Comparison of ENCODE assay signal across 18 mouse cellular contexts in the genomic region with DNA sequence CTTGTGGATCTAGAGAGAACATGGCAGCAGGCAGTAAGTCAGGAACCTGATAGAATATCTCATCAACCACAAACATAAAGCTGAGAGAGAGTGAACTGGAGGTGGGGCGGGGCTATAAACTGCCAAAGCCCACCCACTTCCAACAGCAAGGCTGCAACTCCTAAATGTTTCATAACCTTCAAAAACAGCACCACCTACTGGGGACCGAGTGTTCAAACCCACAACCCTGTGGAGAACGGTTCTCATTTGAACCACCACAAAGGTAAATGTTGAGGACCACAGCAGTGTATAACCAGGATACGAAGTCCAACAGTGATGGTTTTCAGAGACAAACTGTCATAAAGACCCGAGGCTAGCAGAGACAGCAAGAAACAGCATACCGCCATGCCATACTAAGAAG.
DNase-seq lines count a peak whose midpoint lies in the region; ATAC-seq and TF ChIP-seq lines count a peak whose summit lies in the region.
"Had no signal": no experiment of that assay in that cellular context is flagged by ENCODE, and none has a peak within 500 bp of the region (broad histone marks: within the 10 kb centered on the region; RNA-seq: fewer than 3 reads in every experiment).

No protein-coding gene starts in this region.

- 96% methylated on average over 6 of the region's 6 CpGs for WGBS in kidney, postnatal 0 days

- ATAC-seq in kidney, postnatal 0 days (replicated peaks; ENCODE audit: low FRiP score, low read depth): no peak
- ATAC-seq: hindbrain, embryonic 16.5 days had no signal

- no peak for DNase-seq in kidney, postnatal 0 days (ENCODE audit: low spot score)
- no peak for DNase-seq in kidney, postnatal 4 days
- peak; percentile 12 for DNase-seq in ES-CJ7 (ENCODE audit: low read depth, low spot score)
- peak; percentile 50 for DNase-seq in ZHBTc4 (ENCODE audit: low read depth, low spot score)
- DNase-seq in spleen, adult 12 weeks (ENCODE audit: low spot score): no peak
- no peak for DNase-seq in thymus, postnatal 0 days (ENCODE audit: low spot score)
- DNase-seq: adrenal gland, postnatal 10 days; cerebellum, adult 11 months; cerebellum, adult 9-10 months; cerebellum, postnatal 25 days; gastrocnemius, postnatal 10 days; heart, postnatal 36 days; kidney, adult 11 months had no signal

- no peaks in the 10 kb centered on the region for H3K27me3 ChIP-seq in kidney, postnatal 0 days (ENCODE audit: insufficient read depth, low read length)
- no peaks in the 10 kb centered on the region for H3K27me3 ChIP-seq in E14TG2a.4 (ENCODE audit: insufficient read depth, low read length)
- H3K27me3 ChIP-seq: embryonic facial prominence, embryonic 13.5 days; forebrain, embryonic 12.5 days; heart, embryonic 13.5 days had no signal

- H3K9ac ChIP-seq in kidney, postnatal 0 days (ENCODE audit: low read depth, low read length): no peak overlapping the region
- H3K9ac ChIP-seq: embryonic facial prominence, embryonic 13.5 days; forebrain, embryonic 12.5 days; heart, embryonic 13.5 days had no signal

- H3K4me2 ChIP-seq in kidney, postnatal 0 days (ENCODE audit: low read length): no peak overlapping the region
- H3K4me2 ChIP-seq: embryonic facial prominence, embryonic 13.5 days; forebrain, embryonic 12.5 days; heart, embryonic 13.5 days had no signal

- H3K27ac ChIP-seq in kidney, postnatal 0 days: no peak overlapping the region
- H3K27ac ChIP-seq: embryonic facial prominence, embryonic 13.5 days; forebrain, embryonic 12.5 days; heart, embryonic 13.5 days had no signal

- TF ChIP-seq CTCF in kidney, postnatal 0 days (IDR thresholded peaks at IDR 0.05; ENCODE audit: low read depth): peak; percentile 11; the same call in 1 of the 2 replicates
- 0 out of 2 replicates have a peak, but pooled peaks have one; percentile 28 for TF ChIP-seq CTCF in E14TG2a.4 (conservative IDR thresholded peaks at IDR 0.05; ENCODE audit: low read length)

- H3K36me3 ChIP-seq in kidney, postnatal 0 days (ENCODE audit: insufficient read depth, low read length): no peaks in the 10 kb centered on the region
- 0 out of 2 replicates have a peak, but pooled peaks cover 6% of the 10 kb centered on the region for H3K36me3 ChIP-seq in E14TG2a.4 (ENCODE audit: insufficient read depth, low read length)
- H3K36me3 ChIP-seq: forebrain, embryonic 12.5 days had no signal

- no peaks in the 10 kb centered on the region for H3K9me3 ChIP-seq in kidney, postnatal 0 days (replicated peaks; ENCODE audit: low read length)
- no peaks in the 10 kb centered on the region; the same call in 1 of the 2 replicates for H3K9me3 ChIP-seq in E14TG2a.4 (ENCODE audit: low read length)
- H3K9me3 ChIP-seq: forebrain, embryonic 12.5 days had no signal

- H3K4me3 ChIP-seq in kidney, postnatal 0 days (replicated peaks; ENCODE audit: low read depth, low read length): no peak overlapping the region
- no peak overlapping the region for H3K4me3 ChIP-seq in E14TG2a.4 (replicated peaks; ENCODE audit: low read length)
- H3K4me3 ChIP-seq: embryonic facial prominence, embryonic 13.5 days; forebrain, embryonic 12.5 days; heart, embryonic 13.5 days had no signal

- H3K4me1 ChIP-seq in kidney, postnatal 0 days (replicated peaks; ENCODE audit: insufficient read depth, low read length): no peaks in the 10 kb centered on the region
- H3K4me1 ChIP-seq in E14TG2a.4 (replicated peaks; ENCODE audit: low read depth, low read length): no peaks in the 10 kb centered on the region
- H3K4me1 ChIP-seq: embryonic facial prominence, embryonic 13.5 days; forebrain, embryonic 12.5 days had no signal

Comparison
In these comparisons a context has a peak if more than half of its experiments do, and no peak if none do; other contexts are left out.
1. DNase-seq: peak in ES-CJ7 (single experiment) and ZHBTc4 (single experiment); none in kidney, postnatal 0 days (single experiment), kidney, postnatal 4 days (0 of 2), spleen, adult 12 weeks (single experiment) and thymus, postnatal 0 days (single experiment).